Mouse (Mus musculus): ENCODE measurements around the gene Lgalsl. TPM values are rescaled to one million over a fixed set of nuclear protein-coding genes. Genes with fewer than 3 reads are reported as not detected.
A peak's percentile ranks its signal among the peaks of the same experiment; 100 is the strongest.

The Lgalsl gene
- polyA plus RNA-seq, 1 experiment from 2014 or later = 31.3 TPM

- DNase-seq (ENCODE audit: low spot score) (no peak), ATAC-seq (replicated peaks; ENCODE audit: low FRiP score, low read depth) (no peak)
- Histone ChIP-seq H3K4me3 (replicated peaks; ENCODE audit: low read depth, low read length) (no peak overlapping the region), H3K9ac (ENCODE audit: low read depth, low read length) (no peak overlapping the region), H3K4me2 (ENCODE audit: low read length) (no peak overlapping the region), H3K27me3 (ENCODE audit: insufficient read depth, low read length) (no peaks in the 10 kb centered on the region), H3K9me3 (replicated peaks; ENCODE audit: low read length) (no peaks in the 10 kb centered on the region), H3K4me1 (replicated peaks; ENCODE audit: insufficient read depth, low read length) (no peaks in the 10 kb centered on the region), H3K36me3 (ENCODE audit: insufficient read depth, low read length) (no peaks in the 10 kb centered on the region), H3K27ac (no peak overlapping the region)
- TF ChIP-seq CTCF (IDR thresholded peaks at IDR 0.05; ENCODE audit: low read depth) = no peak
- 81% methylated on average over 6 of the region's 6 CpGs for WGBS
These were observed 16.8 kb downstream of the Lgalsl start for GRCm38 (mm10) chr11:20813901-20814523.

GRCm38 (mm10) chr11:20812153-20812887, 18.5 kb downstream of the Lgalsl start:
- no peak overlapping the region for H3K4me2 ChIP-seq (ENCODE audit: low read length)
- H3K9ac ChIP-seq (ENCODE audit: low read depth, low read length) = no peak overlapping the region
- no peaks in the 10 kb centered on the region for H3K27me3 ChIP-seq (ENCODE audit: insufficient read depth, low read length)
- no peaks in the 10 kb centered on the region for H3K36me3 ChIP-seq (ENCODE audit: insufficient read depth, low read length)
- H3K9me3 ChIP-seq (replicated peaks; ENCODE audit: low read length) = no peaks in the 10 kb centered on the region
- WGBS = 54% methylated on average over 5 of the region's 5 CpGs
- DNase-seq (ENCODE audit: low spot score) (peak; percentile 64), ATAC-seq (replicated peaks; ENCODE audit: low FRiP score, low read depth) (peak; percentile 72; the same call in 1 of the 2 replicates)
- no peak overlapping the region for H3K4me3 ChIP-seq (replicated peaks; ENCODE audit: low read depth, low read length)
- TF ChIP-seq CTCF (IDR thresholded peaks at IDR 0.05; ENCODE audit: low read depth) = no peak
- H3K27ac ChIP-seq = peak overlapping the region; percentile 34; the same call in 1 of the 2 replicates
- no peaks in the 10 kb centered on the region for H3K4me1 ChIP-seq (replicated peaks; ENCODE audit: insufficient read depth, low read length)

- DNase-seq (ENCODE audit: low spot score) (no peak), ATAC-seq (replicated peaks; ENCODE audit: low FRiP score, low read depth) (no peak)
- H3K27me3 ChIP-seq (ENCODE audit: insufficient read depth, low read length) = no peaks in the 10 kb centered on the region
- H3K9ac ChIP-seq (ENCODE audit: low read depth, low read length) = no peak overlapping the region
- H3K27ac ChIP-seq = no peak overlapping the region
- 82% methylated on average over 5 of the region's 5 CpGs for WGBS
- no peaks in the 10 kb centered on the region for H3K4me1 ChIP-seq (replicated peaks; ENCODE audit: insufficient read depth, low read length)
- no peak overlapping the region for H3K4me3 ChIP-seq (replicated peaks; ENCODE audit: low read depth, low read length)
- no peaks in the 10 kb centered on the region for H3K36me3 ChIP-seq (ENCODE audit: insufficient read depth, low read length)
- no peak overlapping the region for H3K4me2 ChIP-seq (ENCODE audit: low read length)
- TF ChIP-seq CTCF (IDR thresholded peaks at IDR 0.05; ENCODE audit: low read depth) = no peak
- no peaks in the 10 kb centered on the region for H3K9me3 ChIP-seq (replicated peaks; ENCODE audit: low read length)
These were observed 24.2 kb downstream of the Lgalsl start for GRCm38 (mm10) chr11:20806659-20807058.

GRCm38 (mm10) chr11:20805604-20806249, 25.1 kb downstream of the Lgalsl start:
- Histone ChIP-seq H3K9ac (ENCODE audit: low read depth, low read length) (no peak overlapping the region), H3K36me3 (ENCODE audit: insufficient read depth, low read length) (no peaks in the 10 kb centered on the region), H3K27ac (no peak overlapping the region), H3K4me2 (ENCODE audit: low read length) (no peak overlapping the region), H3K9me3 (replicated peaks; ENCODE audit: low read length) (no peaks in the 10 kb centered on the region), H3K4me3 (replicated peaks; ENCODE audit: low read depth, low read length) (no peak overlapping the region), H3K27me3 (ENCODE audit: insufficient read depth, low read length) (no peaks in the 10 kb centered on the region), H3K4me1 (replicated peaks; ENCODE audit: insufficient read depth, low read length) (no peaks in the 10 kb centered on the region)
- no peak for TF ChIP-seq CTCF (IDR thresholded peaks at IDR 0.05; ENCODE audit: low read depth)
- DNase-seq (ENCODE audit: low spot score) (no peak), ATAC-seq (replicated peaks; ENCODE audit: low FRiP score, low read depth) (no peak)
- WGBS = 63% methylated on average over 4 of the region's 4 CpGs

GRCm38 (mm10) chr11:20804416-20804815, 26.4 kb downstream of the Lgalsl start:
- no peaks in the 10 kb centered on the region for H3K9me3 ChIP-seq (replicated peaks; ENCODE audit: low read length)
- H3K4me1 ChIP-seq (replicated peaks; ENCODE audit: insufficient read depth, low read length) = no peaks in the 10 kb centered on the region
- no peak overlapping the region for H3K27ac ChIP-seq
- no peak overlapping the region for H3K4me3 ChIP-seq (replicated peaks; ENCODE audit: low read depth, low read length)
- H3K9ac ChIP-seq (ENCODE audit: low read depth, low read length) = no peak overlapping the region
- ATAC-seq (replicated peaks; ENCODE audit: low FRiP score, low read depth) (no peak), DNase-seq (ENCODE audit: low spot score) (no peak)
- H3K36me3 ChIP-seq (ENCODE audit: insufficient read depth, low read length) = no peaks in the 10 kb centered on the region
- TF ChIP-seq CTCF (IDR thresholded peaks at IDR 0.05; ENCODE audit: low read depth) = no peak
- H3K27me3 ChIP-seq (ENCODE audit: insufficient read depth, low read length) = no peaks in the 10 kb centered on the region; the same call in 1 of the 2 replicates
- WGBS = 91% methylated on average over 4 of the region's 4 CpGs
- H3K4me2 ChIP-seq (ENCODE audit: low read length) = no peak overlapping the region

GRCm38 (mm10) chr11:20800277-20801092, 30.4 kb downstream of the Lgalsl start:
- Histone ChIP-seq H3K27ac (no peak overlapping the region), H3K4me1 (replicated peaks; ENCODE audit: insufficient read depth, low read length) (no peaks in the 10 kb centered on the region), H3K27me3 (ENCODE audit: insufficient read depth, low read length) (no peaks in the 10 kb centered on the region; the same call in 1 of the 2 replicates), H3K9ac (ENCODE audit: low read depth, low read length) (no peak overlapping the region), H3K4me3 (replicated peaks; ENCODE audit: low read depth, low read length) (no peak overlapping the region), H3K9me3 (replicated peaks; ENCODE audit: low read length) (no peaks in the 10 kb centered on the region), H3K36me3 (ENCODE audit: insufficient read depth, low read length) (no peaks in the 10 kb centered on the region), H3K4me2 (ENCODE audit: low read length) (peak overlapping the region; percentile 15; the same call in 1 of the 2 replicates)
- ATAC-seq (replicated peaks; ENCODE audit: low FRiP score, low read depth) = peak; percentile 68; the same call in 1 of the 2 replicates
- no peak for TF ChIP-seq CTCF (IDR thresholded peaks at IDR 0.05; ENCODE audit: low read depth)
- WGBS = 23% methylated on average over 14 of the region's 14 CpGs
- peak; percentile 49 for DNase-seq (ENCODE audit: low spot score)

Measured in kidney, postnatal 0 days (tissue).